Mouse (Mus musculus): ENCODE measurements at regions not wholly inside any gene's neighbourhood (a gene's known extent, or its start where the extent isn't known, plus 50 kb on each side); places are given as distances from the start of the nearest gene placed in this dataset.

DNA sequence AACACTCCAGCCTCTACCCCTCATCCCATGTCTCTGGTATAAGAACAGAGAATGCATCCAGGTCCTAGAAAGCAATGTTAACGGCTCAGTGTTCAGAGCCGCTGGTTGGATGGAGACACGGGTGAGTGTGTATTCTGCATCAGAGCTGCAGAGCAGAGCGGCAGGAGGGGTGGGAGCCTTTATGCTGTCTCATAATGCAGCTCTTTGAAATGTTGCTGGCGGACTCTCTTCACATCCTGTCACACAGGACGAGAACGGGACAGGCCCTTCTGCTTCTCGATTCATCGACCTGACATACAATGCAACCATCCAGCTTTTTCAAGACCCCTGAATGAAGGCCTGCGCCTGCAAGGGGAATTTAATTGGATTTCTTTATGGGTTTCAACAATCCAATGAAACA, 507.2 kb downstream of the Ccdc171 start:
- DNase-seq (ENCODE audit: low read depth, low spot score): no peak
- no peak overlapping the region for H3K4me3 ChIP-seq (ENCODE audit: control insufficient read depth in 1 of 2, insufficient read depth in 1 of 2, low read depth in 2 of 2, low read length in 2 of 2)
- no peaks in the 10 kb centered on the region for H3K27me3 ChIP-seq (ENCODE audit: control insufficient read depth in 1 of 2, insufficient read depth in 2 of 2, low read length in 2 of 2)
- no peaks in the 10 kb centered on the region for H3K4me1 ChIP-seq (ENCODE audit: control insufficient read depth in 1 of 2, insufficient read depth in 2 of 2, low read length in 2 of 2)
- no peak overlapping the region for H3K27ac ChIP-seq (ENCODE audit: control insufficient read depth, low read depth, low read length)
- no peaks in the 10 kb centered on the region for H3K9me3 ChIP-seq (replicated peaks; ENCODE audit: insufficient read depth, low read length)
- no peaks in the 10 kb centered on the region for H3K79me2 ChIP-seq (ENCODE audit: control insufficient read depth, insufficient read depth, low read length, poor library complexity)
- TF ChIP-seq KAT2A (conservative IDR thresholded peaks at IDR 0.05; ENCODE audit: low read depth, low read length) (no peak), TCF12 (IDR thresholded peaks at IDR 0.05; ENCODE audit: low read depth, low read length) (no peak), MAZ (IDR thresholded peaks at IDR 0.05; ENCODE audit: low read depth, low read length) (no peak), MYC (IDR thresholded peaks at IDR 0.05; ENCODE audit: low read depth, low read length) (no peak), JUND (IDR thresholded peaks at IDR 0.05; ENCODE audit: low read depth, low read length) (no peak), CHD1 (IDR thresholded peaks at IDR 0.05; ENCODE audit: low read depth, low read length) (no peak), MYB (IDR thresholded peaks at IDR 0.05; ENCODE audit: low read depth, low read length) (no peak), ZNF384 (IDR thresholded peaks at IDR 0.05; ENCODE audit: low read depth, low read length) (no peak), RAD21 (IDR thresholded peaks at IDR 0.05; ENCODE audit: low read depth, low read length) (no peak), ZKSCAN1 (IDR thresholded peaks at IDR 0.05; ENCODE audit: low read depth, low read length) (no peak), MXI1 (IDR thresholded peaks at IDR 0.05; ENCODE audit: low read depth, low read length) (no peak), BHLHE40 (IDR thresholded peaks at IDR 0.05; ENCODE audit: borderline replicate concordance, low read depth, low read length) (no peak), GABPA (IDR thresholded peaks at IDR 0.05; ENCODE audit: low read depth, low read length) (no peak)
- H3K36me3 ChIP-seq (ENCODE audit: control insufficient read depth in 1 of 2, insufficient read depth in 2 of 2, low read length in 2 of 2): no peaks in the 10 kb centered on the region
- H3K9ac ChIP-seq (ENCODE audit: control insufficient read depth, low read depth, low read length, poor library complexity, severe bottlenecking): no peak overlapping the region

GRCm38 (mm10) chr4:84035347-84035746, 510.0 kb downstream of the Ccdc171 start:
- H3K36me3 ChIP-seq (ENCODE audit: control insufficient read depth in 1 of 2, insufficient read depth in 2 of 2, low read length in 2 of 2): no peaks in the 10 kb centered on the region
- no peaks in the 10 kb centered on the region for H3K9me3 ChIP-seq (replicated peaks; ENCODE audit: insufficient read depth, low read length)
- no peak for DNase-seq (ENCODE audit: low read depth, low spot score)
- H3K27me3 ChIP-seq (ENCODE audit: control insufficient read depth in 1 of 2, insufficient read depth in 2 of 2, low read length in 2 of 2): no peaks in the 10 kb centered on the region
- H3K4me3 ChIP-seq (ENCODE audit: control insufficient read depth in 1 of 2, insufficient read depth in 1 of 2, low read depth in 2 of 2, low read length in 2 of 2): no peak overlapping the region
- no peak overlapping the region for H3K9ac ChIP-seq (ENCODE audit: control insufficient read depth, low read depth, low read length, poor library complexity, severe bottlenecking)
- H3K4me1 ChIP-seq (ENCODE audit: control insufficient read depth in 1 of 2, insufficient read depth in 2 of 2, low read length in 2 of 2): no peaks in the 10 kb centered on the region
- H3K79me2 ChIP-seq (ENCODE audit: control insufficient read depth, insufficient read depth, low read length, poor library complexity): no peaks in the 10 kb centered on the region
- no peak for TF ChIP-seq CTCF (IDR thresholded peaks at IDR 0.05 in 2 of 3, conservative IDR thresholded peaks at IDR 0.05 in 1 of 3; ENCODE audit: control insufficient read depth in 1 of 3, insufficient read depth in 1 of 3, low read depth in 2 of 3, low read length in 3 of 3, poor library complexity in 1 of 3, severe bottlenecking in 1 of 3)
- no peak for TF ChIP-seq POLR2AphosphoS2 (IDR thresholded peaks at IDR 0.05; ENCODE audit: low read length)
- H3K27ac ChIP-seq (ENCODE audit: control insufficient read depth, low read depth, low read length): no peak overlapping the region

- TF ChIP-seq POLR2AphosphoS5 (IDR thresholded peaks at IDR 0.05; ENCODE audit: borderline replicate concordance, low read depth, low read length): no peak
- no peak for TF ChIP-seq KAT2A (conservative IDR thresholded peaks at IDR 0.05; ENCODE audit: low read depth, low read length)
- no peak for TF ChIP-seq HCFC1 (IDR thresholded peaks at IDR 0.05; ENCODE audit: low read depth, low read length)
- TF ChIP-seq RAD21 (IDR thresholded peaks at IDR 0.05; ENCODE audit: low read depth, low read length): no peak
- no peak for TF ChIP-seq UBTF (IDR thresholded peaks at IDR 0.05; ENCODE audit: borderline replicate concordance, insufficient read depth, low read depth, low read length)
- TF ChIP-seq MAZ (IDR thresholded peaks at IDR 0.05; ENCODE audit: low read depth, low read length): no peak
- TF ChIP-seq E2F4 (IDR thresholded peaks at IDR 0.05; ENCODE audit: borderline replicate concordance, low read depth, low read length): no peak
- TF ChIP-seq GATA1 (IDR thresholded peaks at IDR 0.05; ENCODE audit: low read depth, low read length): no peak
- no peak for TF ChIP-seq USF2 (IDR thresholded peaks at IDR 0.05; ENCODE audit: borderline replicate concordance in 1 of 2, insufficient read depth in 1 of 2, low read depth in 1 of 2, low read length in 2 of 2)
- no peak for TF ChIP-seq JUND (IDR thresholded peaks at IDR 0.05; ENCODE audit: low read depth, low read length)
- no peak for TF ChIP-seq NRF1 (IDR thresholded peaks at IDR 0.05; ENCODE audit: insufficient read depth, low read depth, low read length, poor library complexity, severe bottlenecking)
- no peak for TF ChIP-seq ZNF384 (IDR thresholded peaks at IDR 0.05; ENCODE audit: low read depth, low read length)
- TF ChIP-seq MXI1 (IDR thresholded peaks at IDR 0.05; ENCODE audit: low read depth, low read length): no peak
- TF ChIP-seq MEF2A (IDR thresholded peaks at IDR 0.05; ENCODE audit: extremely low read depth, insufficient replicate concordance, low read depth, low read length, poor library complexity, severe bottlenecking): no peak
- TF ChIP-seq TAL1 (IDR thresholded peaks at IDR 0.05; ENCODE audit: low read length): no peak
- TF ChIP-seq TCF12 (IDR thresholded peaks at IDR 0.05; ENCODE audit: low read depth, low read length): no peak
- H3K9ac ChIP-seq (ENCODE audit: control insufficient read depth, low read depth, low read length, poor library complexity, severe bottlenecking): no peak overlapping the region
- H3K79me2 ChIP-seq (ENCODE audit: control insufficient read depth, insufficient read depth, low read length, poor library complexity): no peaks in the 10 kb centered on the region
- no peak overlapping the region for H3K4me3 ChIP-seq (ENCODE audit: control insufficient read depth in 1 of 2, insufficient read depth in 1 of 2, low read depth in 2 of 2, low read length in 2 of 2)
- no peaks in the 10 kb centered on the region for H3K4me1 ChIP-seq (ENCODE audit: control insufficient read depth in 1 of 2, insufficient read depth in 2 of 2, low read length in 2 of 2)
- no peaks in the 10 kb centered on the region for H3K27me3 ChIP-seq (ENCODE audit: control insufficient read depth in 1 of 2, insufficient read depth in 2 of 2, low read length in 2 of 2)
- DNase-seq (ENCODE audit: low read depth, low spot score): no peak
- no peak overlapping the region for H3K27ac ChIP-seq (ENCODE audit: control insufficient read depth, low read depth, low read length)
- no peaks in the 10 kb centered on the region for H3K36me3 ChIP-seq (ENCODE audit: control insufficient read depth in 1 of 2, insufficient read depth in 2 of 2, low read length in 2 of 2)
- H3K9me3 ChIP-seq (replicated peaks; ENCODE audit: insufficient read depth, low read length): no peaks in the 10 kb centered on the region
These were observed 512.2 kb downstream of the Ccdc171 start for GRCm38 (mm10) chr4:84037535-84037934.

Data from MEL (cell line).